8 mouse cellular contexts compared by ENCODE assay signal in genomic region chr12:69297411-69298150, GRCm38 (mm10). TPM values are rescaled to one million over a fixed set of nuclear protein-coding genes. Genes with fewer than 3 reads are reported as not detected.
A peak's percentile ranks its signal among the peaks of the same experiment; 100 is the strongest.
DNase-seq lines count a peak whose midpoint lies in the region; ATAC-seq and TF ChIP-seq lines count a peak whose summit lies in the region.

No protein-coding gene starts in this region.

- H3K9me3 ChIP-seq in lung, embryonic 14.5 days (ENCODE audit: low read depth, low read length): no peaks in the 10 kb centered on the region
- H3K9me3 ChIP-seq in hindbrain, embryonic 16.5 days (ENCODE audit: control insufficient read depth, low read length): no peaks in the 10 kb centered on the region

- peaks cover 21% of the 10 kb centered on the region for H3K36me3 ChIP-seq in lung, embryonic 14.5 days (ENCODE audit: insufficient read depth)
- H3K36me3 ChIP-seq in hindbrain, embryonic 16.5 days (ENCODE audit: control insufficient read depth, insufficient read depth, low read length): peaks cover 5% of the 10 kb centered on the region
- H3K36me3 ChIP-seq in myocyte (ENCODE audit: control insufficient read depth, insufficient read depth): peaks cover 8% of the 10 kb centered on the region

- H3K27ac ChIP-seq in lung, embryonic 14.5 days (ENCODE audit: low read depth): peak overlapping the region; percentile 96
- H3K27ac ChIP-seq in hindbrain, embryonic 16.5 days (ENCODE audit: low read depth, low read length): peak overlapping the region; percentile 93

- ATAC-seq in lung, embryonic 14.5 days (ENCODE audit: insufficient read depth): no peak
- no peak; the same call in none of the 2 replicates for ATAC-seq in hindbrain, embryonic 16.5 days

- 16% methylated on average over 20 of the region's 20 CpGs for WGBS in lung, embryonic 14.5 days
- 17% methylated on average over 20 of the region's 20 CpGs for WGBS in hindbrain, embryonic 16.5 days

- H3K9ac ChIP-seq in lung, embryonic 14.5 days: peak overlapping the region; percentile 97
- peak overlapping the region; percentile 86 for H3K9ac ChIP-seq in hindbrain, embryonic 16.5 days (ENCODE audit: low read depth, low read length)

- DNase-seq in lung, embryonic 14.5 days: peak; percentile 46
- no peak for DNase-seq in lung, adult 18-20 months
- peak; percentile 27 for DNase-seq in embryo, embryonic 9.5 days (ENCODE audit: extremely low spot score)
- DNase-seq in ovary, postnatal 14 days (ENCODE audit: low spot score): no peak
- no peak for DNase-seq in layer of hippocampus, adult 11-12 months (ENCODE audit: low spot score)
- no peak for DNase-seq in adrenal gland, postnatal 25 days

- TF ChIP-seq CTCF in lung, embryonic 14.5 days (IDR thresholded peaks at IDR 0.05; ENCODE audit: low read depth): no peak

- peaks cover 3% of the 10 kb centered on the region; the same call in 1 of the 2 replicates for H3K4me1 ChIP-seq in lung, embryonic 14.5 days (ENCODE audit: insufficient read depth)
- H3K4me1 ChIP-seq in hindbrain, embryonic 16.5 days (ENCODE audit: control insufficient read depth, insufficient read depth, low read depth, low read length): peaks cover 23% of the 10 kb centered on the region

- no peak for TF ChIP-seq POLR2A in myocyte (IDR thresholded peaks at IDR 0.05; ENCODE audit: insufficient read length, low read depth)

- H3K4me2 ChIP-seq in lung, embryonic 14.5 days: peak overlapping the region; percentile 75
- H3K4me2 ChIP-seq in hindbrain, embryonic 16.5 days (ENCODE audit: low read length): peak overlapping the region; percentile 70
- peak overlapping the region; percentile 89 for H3K4me2 ChIP-seq in myocyte (ENCODE audit: low read depth)

- peak overlapping the region; percentile 86 for H3ac ChIP-seq in myocyte (ENCODE audit: control insufficient read depth, insufficient read length)

- H3K4me3 ChIP-seq in lung, embryonic 14.5 days (ENCODE audit: low read depth, low read length): peak overlapping the region; percentile 96
- H3K4me3 ChIP-seq in hindbrain, embryonic 16.5 days (ENCODE audit: low read length): peak overlapping the region; percentile 89
- peak overlapping the region; percentile 85 for H3K4me3 ChIP-seq in myocyte

- no peaks in the 10 kb centered on the region for H3K27me3 ChIP-seq in lung, embryonic 14.5 days (ENCODE audit: insufficient read depth, low read length)
- H3K27me3 ChIP-seq in hindbrain, embryonic 16.5 days (replicated peaks; ENCODE audit: control insufficient read depth, insufficient read depth, low read length): no peaks in the 10 kb centered on the region
- H3K27me3 ChIP-seq in myocyte (ENCODE audit: control insufficient read depth, insufficient read depth, insufficient read length): no peaks in the 10 kb centered on the region

- peaks cover 31% of the 10 kb centered on the region for H3K79me2 ChIP-seq in myocyte (ENCODE audit: control insufficient read depth, insufficient read depth)

TF ChIP-seq in myocyte, 11 proteins besides CTCF, POLR2A, EP300 and RAD21:
- TF ChIP-seq USF1 (IDR thresholded peaks at IDR 0.05; ENCODE audit: low read depth) (no peak), REST (IDR thresholded peaks at IDR 0.05; ENCODE audit: insufficient read depth, insufficient read length) (no peak), MAX (IDR thresholded peaks at IDR 0.05; ENCODE audit: low read depth) (no peak), TCF12 (IDR thresholded peaks at IDR 0.05; ENCODE audit: insufficient read depth, poor library complexity, severe bottlenecking) (no peak), SRF (IDR thresholded peaks at IDR 0.05; ENCODE audit: control insufficient read depth, insufficient read length, low read depth) (no peak), CEBPB (IDR thresholded peaks at IDR 0.05; ENCODE audit: insufficient read depth, poor library complexity, severe bottlenecking) (no peak), TCF3 (IDR thresholded peaks at IDR 0.05; ENCODE audit: insufficient read length, low read depth) (no peak), E2F4 (IDR thresholded peaks at IDR 0.05; ENCODE audit: insufficient read depth) (no peak), POLR2AphosphoS2 (IDR thresholded peaks at IDR 0.05; ENCODE audit: insufficient read length, low read depth) (no peak)

RNA-seq across cellular contexts. Expression of gene Klhdc2, which starts 1.1 kb away (rescaled TPM):
- 141 and 142 TPM in 2 replicates for polyA plus RNA-seq in lung, embryonic 14.5 days (2014; fragmentation: Nextera tagmentation; extraction: Ambion mirVana)
- polyA plus RNA-seq in hindbrain, embryonic 16.5 days (2015; fragmentation: Nextera tagmentation; extraction: Ambion mirVana): 246 and 255 TPM in 2 replicates
- polyA plus RNA-seq in myocyte (2012; fragmentation: generic; extraction: Trizol): 59.9 TPM
- 54.6 and 65.0 TPM in 2 replicates for total RNA-seq in adrenal gland, postnatal 25 days (2021)

RNA-seq across cellular contexts. Expression of gene Klhdc1, which starts 56.6 kb away (rescaled TPM):
- polyA plus RNA-seq in lung, embryonic 14.5 days (2014; fragmentation: Nextera tagmentation; extraction: Ambion mirVana): 3.2 and 3.9 TPM in 2 replicates
- 13.0 and 17.2 TPM in 2 replicates for polyA plus RNA-seq in hindbrain, embryonic 16.5 days (2015; fragmentation: Nextera tagmentation; extraction: Ambion mirVana)
- polyA plus RNA-seq in myocyte (2012; fragmentation: generic; extraction: Trizol): 8.1 TPM
- total RNA-seq in adrenal gland, postnatal 25 days (2021): 6.8 and 10.6 TPM in 2 replicates

RNA-seq across cellular contexts. Expression of gene Nemf, which starts 59.4 kb away (rescaled TPM):
- polyA plus RNA-seq in lung, embryonic 14.5 days (2014; fragmentation: Nextera tagmentation; extraction: Ambion mirVana): 79.3 and 84.8 TPM in 2 replicates
- 82.4 and 85.0 TPM in 2 replicates for polyA plus RNA-seq in hindbrain, embryonic 16.5 days (2015; fragmentation: Nextera tagmentation; extraction: Ambion mirVana)
- polyA plus RNA-seq in myocyte (2012; fragmentation: generic; extraction: Trizol): 6.8 TPM
- 41.7 and 47.0 TPM in 2 replicates for total RNA-seq in adrenal gland, postnatal 25 days (2021)

Comparison
In these comparisons a context has a peak if more than half of its experiments do, and no peak if none do; other contexts are left out.
1. DNase-seq: peak in lung, embryonic 14.5 days (single experiment) and embryo, embryonic 9.5 days (single experiment); none in lung, adult 18-20 months (0 of 2), ovary, postnatal 14 days (single experiment), layer of hippocampus, adult 11-12 months (single experiment) and adrenal gland, postnatal 25 days (single experiment).
2. RNA of gene Nemf, which starts 59.4 kb away (polyA plus RNA-seq): 82.4 to 85.0 TPM in hindbrain, embryonic 16.5 days and 79.3 to 84.8 TPM in lung, embryonic 14.5 days; 6.8 TPM in myocyte (single experiment); every median in the first group is over 10 times any median in the second.
3. Peak in every context shown above with its lines, with median percentiles within 50 percentile points of each other: H3K4me2 ChIP-seq and H3K4me3 ChIP-seq.